Mouse (Mus musculus) G1E (cell line): ENCODE measurements around the gene Tm4sf20. TPM values are rescaled to one million over a fixed set of nuclear protein-coding genes. Genes with fewer than 3 reads are reported as not detected.
A peak's percentile ranks its signal among the peaks of the same experiment; 100 is the strongest.

Source experiments
- ATAC-seq: 2 replicates; pipeline ENCODE4 v1.8.0; 2016; ENCODE audit warnings: mild to moderate bottlenecking; ENCODE audit not compliant: insufficient number of reproducible peaks, poor library complexity, low FRiP score, severe bottlenecking; ENCODE audit errors: extremely low read depth
- DNase-seq: peaks from one replicate; pipeline ENCODE4 v3.0.0; 2012; ENCODE audit warnings: low spot score
- H3K27me3 ChIP-seq: 2 replicates; pipeline ENCODE4 v1.6.1; 2012; ENCODE audit warnings: mild to moderate bottlenecking, low read length, inconsistent platforms; ENCODE audit not compliant: insufficient read depth
- H3K36me3 ChIP-seq: replicated peaks from 2 replicates; pipeline ENCODE3; 2012; ENCODE audit warnings: mild to moderate bottlenecking, inconsistent platforms
- H3K4me1 ChIP-seq: 2 replicates; pipeline ENCODE4 v1.6.1; 2012; ENCODE audit warnings: low read depth, low read length, inconsistent platforms, mixed read lengths; ENCODE audit not compliant: insufficient read depth
- H3K4me3 ChIP-seq: 2 replicates; pipeline ENCODE4 v1.5.1; 2012; ENCODE audit warnings: low read depth, mild to moderate bottlenecking, inconsistent platforms, low read length, moderate library complexity, mixed read lengths
- H3K9me3 ChIP-seq: replicated peaks from 2 replicates; pipeline ENCODE4 v1.6.1; 2012; ENCODE audit warnings: inconsistent platforms
- CTCF ChIP-seq: IDR thresholded peaks from 2 replicates; pipeline ENCODE4 v1.5.1; 2012; ENCODE audit warnings: low read depth, low read length, inconsistent platforms, mixed read lengths
- GATA1 ChIP-seq: IDR thresholded peaks from 2 replicates; pipeline ENCODE4 v1.6.1; 2012; ENCODE audit warnings: borderline replicate concordance, low read length, inconsistent platforms, mixed read lengths
- GATA2 ChIP-seq: IDR thresholded peaks from 2 replicates; pipeline ENCODE4 v1.6.1; 2012; ENCODE audit warnings: low read depth, low read length, inconsistent platforms, borderline replicate concordance
- POLR2AphosphoS5 ChIP-seq: IDR thresholded peaks from 2 replicates; pipeline ENCODE4 v1.6.1; 2012; ENCODE audit warnings: low read depth, low read length, inconsistent platforms; ENCODE audit not compliant: insufficient replicate concordance
- TAL1 ChIP-seq: conservative IDR thresholded peaks from 2 replicates; pipeline ENCODE4 v1.6.1; 2012; ENCODE audit warnings: low read depth, low read length, inconsistent platforms, mixed read lengths
- polyA plus RNA-seq: library from polyadenylated mRNA; stranded (reverse); fragments of >175 nt; gene quantifications from 2 replicates; pipeline ENCODE4 v1.2.3, GENCODE M21; 2012
- total RNA-seq, 2 experiments: library from RNA; stranded (forward) in 1 of 2; stranded (reverse) in 1 of 2; fragments of 200-1000 nt in 1 of 2; fragments of >200 nt in 1 of 2; fragmentation: Nextera tagmentation in 1 of 2; gene quantifications; 2 replicates each; pipeline ENCODE4 v1.2.3; 2014 to 2017

The Tm4sf20 gene
- total and polyA plus RNA-seq, 3 experiments: not detected

- ATAC-seq: peak; percentile 30; the same call in 1 of the 2 replicates
These were observed 19.2 kb upstream of the Tm4sf20 start for GRCm38 (mm10) chr1:82787414-82787813.

DNA sequence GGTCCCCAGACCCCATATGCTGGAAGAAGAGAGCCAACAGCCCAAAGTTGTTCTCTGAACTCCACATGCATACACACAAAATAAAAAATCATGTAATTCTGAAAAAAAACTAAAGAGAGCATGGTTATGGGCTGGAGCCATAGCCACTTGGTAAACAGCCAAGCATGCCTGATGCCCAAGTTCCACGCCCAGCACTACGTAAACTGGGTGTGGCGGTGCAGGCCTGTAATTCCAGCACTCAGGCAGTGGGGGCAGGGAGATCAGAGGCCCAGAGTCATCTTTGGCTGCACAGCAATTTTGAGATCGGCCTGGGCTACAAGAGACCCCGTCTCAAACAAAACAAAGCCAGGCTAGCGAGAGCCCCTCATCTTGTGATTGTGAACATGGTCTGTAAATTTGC, 17.3 kb upstream of the Tm4sf20 start:
- Histone ChIP-seq H3K4me3 (no peak overlapping the region), H3K4me1 (peaks cover 20% of the 10 kb centered on the region), H3K27me3 (peaks cover 48% of the 10 kb centered on the region), H3K36me3 (no peaks in the 10 kb centered on the region), H3K9me3 (no peaks in the 10 kb centered on the region)
- no peak for TF ChIP-seq GATA2
- ATAC-seq (no peak), DNase-seq (no peak)

More at GRCm38 (mm10) chr1:82787414-82787813, 19.2 kb upstream of the Tm4sf20 start:
- TF ChIP-seq POLR2AphosphoS5 (no peak), CTCF (0 out of 2 replicates have a peak, but pooled peaks have one; percentile 7), TAL1 (no peak), GATA1 (no peak), GATA2 (no peak)
- DNase-seq: peak; percentile 11
- Histone ChIP-seq H3K4me1 (peaks cover 25% of the 10 kb centered on the region), H3K36me3 (no peaks in the 10 kb centered on the region), H3K27me3 (peaks cover 46% of the 10 kb centered on the region), H3K4me3 (no peak overlapping the region), H3K9me3 (no peaks in the 10 kb centered on the region)

- TF ChIP-seq GATA1 (no peak), GATA2 (no peak), CTCF (no peak), TAL1 (no peak), POLR2AphosphoS5 (no peak)
- peaks cover 17% of the 10 kb centered on the region for H3K4me1 ChIP-seq
- ATAC-seq: no peak
- peaks cover 48% of the 10 kb centered on the region for H3K27me3 ChIP-seq
- H3K4me3 ChIP-seq: no peak overlapping the region
- no peaks in the 10 kb centered on the region for H3K36me3 ChIP-seq
- H3K9me3 ChIP-seq: no peaks in the 10 kb centered on the region
- DNase-seq: no peak
These were observed 15.3 kb upstream of the Tm4sf20 start for GRCm38 (mm10) chr1:82783559-82783958.

DNA sequence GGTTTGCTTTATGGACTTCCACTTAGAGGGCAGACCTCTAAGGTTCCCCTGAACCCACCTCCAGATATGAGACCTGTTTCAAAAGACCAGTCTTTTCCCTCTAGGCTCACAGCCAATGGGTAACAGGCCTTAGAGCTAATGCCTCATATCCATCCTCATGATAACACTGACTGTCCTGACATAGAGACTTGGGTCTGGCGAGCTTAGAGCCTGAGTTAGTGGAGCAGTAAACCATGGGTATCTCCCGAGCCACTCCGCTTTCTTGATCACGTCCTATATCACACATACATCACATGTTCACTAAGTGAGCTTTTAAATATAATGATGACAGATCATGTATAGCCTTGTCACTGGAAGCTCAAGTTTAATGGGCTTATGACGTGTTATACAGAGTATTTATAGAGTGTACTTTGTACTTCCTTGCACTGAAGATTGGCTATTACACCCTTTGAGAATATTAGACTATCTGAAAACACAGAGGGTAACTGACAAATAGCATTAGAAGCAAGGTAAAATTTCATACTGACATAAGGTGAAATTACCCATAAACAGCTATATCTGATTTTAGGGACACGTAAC, 11.2 kb upstream of the Tm4sf20 start:
- Histone ChIP-seq H3K4me3 (no peak overlapping the region), H3K27me3 (peaks cover 31% of the 10 kb centered on the region), H3K9me3 (no peaks in the 10 kb centered on the region), H3K4me1 (no peaks in the 10 kb centered on the region), H3K36me3 (no peaks in the 10 kb centered on the region)
- ATAC-seq (no peak), DNase-seq (no peak)
- TF ChIP-seq GATA1 (no peak), CTCF (no peak), TAL1 (no peak), GATA2 (no peak), POLR2AphosphoS5 (no peak)

DNA sequence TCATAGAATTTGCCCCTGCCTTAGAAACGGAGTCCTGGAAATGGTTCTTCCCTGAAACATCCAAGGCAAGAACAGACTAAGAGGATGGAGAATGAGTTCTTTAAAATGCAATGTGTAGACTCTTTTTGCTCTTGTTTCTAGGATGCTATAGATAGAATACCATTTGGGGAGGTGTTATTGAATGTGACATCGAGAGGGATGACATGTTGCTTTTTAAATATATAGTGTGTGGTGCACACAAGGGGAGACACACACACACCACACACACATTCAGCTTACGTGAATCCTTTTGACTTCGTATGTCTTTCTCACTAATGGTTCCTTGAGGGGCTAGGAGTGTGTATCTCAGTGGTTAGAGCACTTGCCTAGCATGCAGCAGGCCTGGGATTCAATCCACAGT, 7.0 kb upstream of the Tm4sf20 start:
- peaks cover 19% of the 10 kb centered on the region for H3K27me3 ChIP-seq
- ATAC-seq: no peak
- H3K4me1 ChIP-seq: peaks cover 4% of the 10 kb centered on the region; the same call in 1 of the 2 replicates
- TF ChIP-seq TAL1: no peak
- no peak for TF ChIP-seq GATA2
- TF ChIP-seq POLR2AphosphoS5: no peak
- TF ChIP-seq GATA1: no peak
- TF ChIP-seq CTCF: no peak
- DNase-seq: no peak
- H3K9me3 ChIP-seq: no peaks in the 10 kb centered on the region
- no peak overlapping the region for H3K4me3 ChIP-seq
- no peaks in the 10 kb centered on the region for H3K36me3 ChIP-seq

- Histone ChIP-seq H3K27me3 (peaks cover 13% of the 10 kb centered on the region; the same call in 1 of the 2 replicates), H3K36me3 (no peaks in the 10 kb centered on the region)
- TF ChIP-seq TAL1 (no peak), POLR2AphosphoS5 (no peak), GATA2 (no peak), GATA1 (no peak), CTCF (no peak)
These were observed 4.9 kb upstream of the Tm4sf20 start for GRCm38 (mm10) chr1:82773208-82773607.

GRCm38 (mm10) chr1:82772428-82772827, 4.2 kb upstream of the Tm4sf20 start:
- no peak for ATAC-seq

More at GRCm38 (mm10) chr1:82773208-82773607, 4.9 kb upstream of the Tm4sf20 start:
- no peak for DNase-seq
- Histone ChIP-seq H3K4me1 (peaks cover 4% of the 10 kb centered on the region; the same call in 1 of the 2 replicates), H3K4me3 (no peak overlapping the region), H3K9me3 (no peaks in the 10 kb centered on the region)
- no peak for ATAC-seq

More at GRCm38 (mm10) chr1:82772428-82772827, 4.2 kb upstream of the Tm4sf20 start:
- H3K4me1 ChIP-seq: peaks cover 4% of the 10 kb centered on the region; the same call in 1 of the 2 replicates
- no peak overlapping the region for H3K4me3 ChIP-seq
- H3K27me3 ChIP-seq: peaks cover 13% of the 10 kb centered on the region; the same call in 1 of the 2 replicates
- no peaks in the 10 kb centered on the region for H3K36me3 ChIP-seq
- no peak for DNase-seq
- no peaks in the 10 kb centered on the region for H3K9me3 ChIP-seq
- TF ChIP-seq CTCF: no peak
